Mouse (Mus musculus) liver, embryonic 15.5 days (tissue): ENCODE results near the gene Rapgef4. TPM values are rescaled to one million over a fixed set of nuclear protein-coding genes. Genes with fewer than 3 reads are reported as not detected.

Source experiments
- ATAC-seq: fragments of 200-750 bp; cut with Nextera tagmentation; 2 replicates; pipeline ENCODE4 v1.8.0; 2017; ENCODE audit warnings: moderate number of reproducible peaks, mild to moderate bottlenecking, moderate library complexity; ENCODE audit not compliant: insufficient read depth
- H3K27ac ChIP-seq: fragments of 300-500 bp; sonication (generic); replicated peaks from 2 replicates; pipeline ENCODE4 v1.5.1; 2015; ENCODE audit warnings: mild to moderate bottlenecking, inconsistent platforms
- H3K27me3 ChIP-seq: fragments of 300-500 bp; sonication (generic); 2 replicates; pipeline ENCODE4 v1.6.1; 2015; ENCODE audit warnings: mild to moderate bottlenecking, inconsistent platforms
- H3K36me3 ChIP-seq: fragments of 300-500 bp; sonication (generic); replicated peaks from 2 replicates; pipeline ENCODE4 v1.6.1; 2015; ENCODE audit warnings: moderate library complexity, mild to moderate bottlenecking, inconsistent platforms
- H3K4me1 ChIP-seq: fragments of 300-500 bp; sonication (generic); replicated peaks from 2 replicates; pipeline ENCODE4 v1.6.1; 2015; ENCODE audit warnings: inconsistent platforms
- H3K4me2 ChIP-seq: fragments of 300-500 bp; sonication (generic); 2 replicates; pipeline ENCODE4 v1.6.1; 2015; ENCODE audit warnings: moderate library complexity, mild to moderate bottlenecking, inconsistent platforms
- H3K4me3 ChIP-seq: fragments of 300-500 bp; sonication (generic); replicated peaks from 2 replicates; pipeline ENCODE4 v1.5.1; 2015; ENCODE audit warnings: mild to moderate bottlenecking, inconsistent platforms
- H3K9ac ChIP-seq: fragments of 300-500 bp; sonication (generic); 2 replicates; pipeline ENCODE4 v1.6.1; 2015; ENCODE audit warnings: moderate library complexity, mild to moderate bottlenecking, inconsistent platforms
- H3K9me3 ChIP-seq: fragments of 300-500 bp; sonication (generic); replicated peaks from 2 replicates; pipeline ENCODE4 v1.6.1; 2016; ENCODE audit warnings: inconsistent platforms
- WGBS: fragments of 180-500 bp; shearing (Covaris S2); methylation state at CpG from one replicate; pipeline ENCODE4 v1.1.7; 2015; ENCODE audit warnings: mixed read lengths; ENCODE audit not compliant: insufficient replicate concordance; 5-methylcytosine and 5-hydroxymethylcytosine counted together
- polyA plus RNA-seq: library from polyadenylated mRNA; unstranded; fragments of >200 nt; fragmentation: Nextera tagmentation; extraction: Ambion mirVana; gene quantifications from 2 replicates; pipeline ENCODE4 v1.2.1, GENCODE M21; 2015

Gene Rapgef4
- polyA plus RNA-seq, 1 experiment from 2014 or later, result 6.5 TPM

DNA sequence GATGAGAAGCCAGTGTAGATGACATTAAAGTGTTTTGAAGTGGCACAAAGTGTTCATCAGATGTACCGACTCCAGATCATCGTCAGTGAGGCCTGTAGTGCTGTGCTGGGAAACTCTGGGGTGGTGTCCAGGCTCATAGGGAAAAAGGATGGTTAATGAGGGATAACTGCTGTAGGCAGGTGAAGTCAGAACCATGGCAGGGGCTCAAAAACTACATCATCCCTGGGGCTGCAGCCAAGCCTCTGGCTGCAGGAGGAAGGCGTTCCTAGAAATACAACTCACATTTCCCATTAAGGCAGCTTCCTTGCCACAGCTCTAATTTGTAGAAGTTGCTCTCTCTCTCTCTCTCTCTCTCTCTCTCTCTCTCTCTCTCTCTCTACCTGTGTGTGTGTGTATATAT is 22.6 kb upstream of the Rapgef4 start:
- Histone ChIP-seq H3K4me3 (no peak overlapping the region), H3K36me3 (no peaks in the 10 kb centered on the region), H3K9ac (no peak overlapping the region), H3K4me1 (no peaks in the 10 kb centered on the region), H3K9me3 (no peaks in the 10 kb centered on the region), H3K27me3 (no peaks in the 10 kb centered on the region), H3K4me2 (no peak overlapping the region), H3K27ac (no peak overlapping the region)
- WGBS, result 84% methylated on average over 3 of the region's 3 CpGs
- no peak for ATAC-seq

DNA sequence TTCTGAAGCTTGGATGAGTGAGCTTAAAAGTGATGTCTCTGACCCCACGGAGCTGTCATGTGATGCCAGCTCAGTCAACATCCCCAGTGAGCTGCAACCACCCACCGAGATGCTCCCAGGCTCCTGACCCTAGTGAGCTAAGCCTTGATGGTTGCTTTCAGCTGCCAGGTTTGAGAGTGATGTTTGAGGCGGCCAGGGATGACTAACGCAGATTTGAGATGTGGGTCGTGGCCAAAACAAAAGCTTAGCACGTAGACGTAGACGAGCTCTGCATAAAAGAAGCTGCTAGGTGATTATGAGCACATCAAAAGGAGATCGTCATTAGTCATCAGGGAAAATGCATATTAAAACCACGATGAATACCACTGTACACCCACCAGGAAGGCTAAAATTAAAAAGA is 16.8 kb upstream of the Rapgef4 start:
- no peak for ATAC-seq
- H3K27ac ChIP-seq, result no peak overlapping the region
- WGBS, result 46% methylated on average over 10 of the region's 10 CpGs
- H3K4me2 ChIP-seq, result no peak overlapping the region
- no peak overlapping the region for H3K9ac ChIP-seq
- no peaks in the 10 kb centered on the region for H3K36me3 ChIP-seq
- no peaks in the 10 kb centered on the region for H3K27me3 ChIP-seq
- H3K9me3 ChIP-seq, result no peaks in the 10 kb centered on the region
- H3K4me1 ChIP-seq, result no peaks in the 10 kb centered on the region
- H3K4me3 ChIP-seq, result no peak overlapping the region

DNA sequence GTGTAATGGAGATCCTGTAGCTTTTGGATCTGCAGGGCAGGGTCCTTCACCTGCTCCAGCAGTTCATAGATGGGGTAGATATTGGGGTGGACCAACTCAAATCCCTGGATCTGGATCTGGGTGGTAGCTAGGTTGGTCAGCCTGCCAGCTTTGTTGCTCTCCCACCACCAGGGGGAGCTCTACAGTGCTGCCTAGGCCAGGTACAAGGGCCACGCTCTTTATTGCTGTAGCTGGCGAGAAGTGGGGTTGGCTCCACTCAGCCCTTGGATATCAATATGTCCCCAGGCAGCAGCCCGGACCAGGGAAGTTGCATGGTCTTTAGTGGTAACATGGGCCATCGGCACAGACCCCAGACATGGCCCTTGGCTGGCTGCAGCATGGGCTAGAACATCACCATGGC is 15.6 kb upstream of the Rapgef4 start:
- no peaks in the 10 kb centered on the region for H3K36me3 ChIP-seq
- H3K4me3 ChIP-seq, result no peak overlapping the region
- no peak overlapping the region for H3K27ac ChIP-seq
- H3K9me3 ChIP-seq, result no peaks in the 10 kb centered on the region
- ATAC-seq, result no peak
- 60% methylated on average over 4 of the region's 4 CpGs for WGBS
- no peaks in the 10 kb centered on the region for H3K4me1 ChIP-seq
- no peak overlapping the region for H3K9ac ChIP-seq
- no peak overlapping the region for H3K4me2 ChIP-seq
- no peaks in the 10 kb centered on the region for H3K27me3 ChIP-seq

DNA sequence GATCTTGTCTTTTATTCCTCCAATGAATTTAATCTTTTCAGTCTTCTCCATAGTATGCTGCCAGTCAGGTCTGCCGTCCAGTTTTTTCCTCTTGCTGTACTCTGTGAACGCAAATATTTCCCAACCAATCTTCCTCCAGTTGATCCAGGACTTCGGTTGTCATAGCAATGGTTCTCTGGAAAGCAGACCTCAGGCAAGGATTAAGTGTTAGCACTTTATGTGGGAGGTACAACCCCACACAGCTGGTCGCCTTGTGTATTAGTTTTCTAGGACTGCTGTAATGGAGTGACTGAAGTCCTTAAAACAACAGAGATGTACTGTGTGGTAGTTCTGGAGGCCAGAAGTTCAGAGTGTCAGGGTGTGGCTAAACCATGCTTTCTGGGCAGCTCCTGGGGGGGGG is 14.3 kb upstream of the Rapgef4 start:
- no peak for ATAC-seq
- WGBS, result 57% methylated on average over 4 of the region's 4 CpGs
- no peaks in the 10 kb centered on the region for H3K36me3 ChIP-seq

DNA sequence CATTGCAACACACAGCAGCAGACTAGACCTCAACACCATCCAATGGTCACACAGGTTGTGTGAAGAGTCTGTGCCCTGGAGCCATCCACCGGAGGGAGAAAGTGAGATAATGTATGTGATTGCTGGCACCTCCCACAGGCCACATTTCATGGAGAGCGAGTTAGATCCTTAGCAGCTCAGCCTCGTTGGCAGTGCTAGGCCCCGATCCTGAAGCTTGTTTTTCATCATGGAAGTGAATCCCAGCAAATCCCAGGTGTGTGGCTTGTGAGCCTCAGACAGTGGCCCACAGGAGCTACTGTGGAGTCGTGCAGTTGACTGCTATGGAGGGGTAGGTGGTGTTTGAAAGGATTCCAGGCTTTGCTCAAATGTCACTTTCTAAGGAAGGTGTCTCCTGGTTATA is 13.2 kb upstream of the Rapgef4 start:
- no peak overlapping the region for H3K4me3 ChIP-seq
- H3K4me2 ChIP-seq, result no peak overlapping the region
- H3K9me3 ChIP-seq, result no peaks in the 10 kb centered on the region
- no peak overlapping the region for H3K27ac ChIP-seq
- no peaks in the 10 kb centered on the region for H3K36me3 ChIP-seq
- no peaks in the 10 kb centered on the region for H3K27me3 ChIP-seq
- ATAC-seq, result no peak
- no peak overlapping the region for H3K9ac ChIP-seq
- no peaks in the 10 kb centered on the region for H3K4me1 ChIP-seq
- 55% methylated on average over 5 of the region's 5 CpGs for WGBS

More for the DNA sequence above, 14.3 kb upstream of the Rapgef4 start:
- Histone ChIP-seq H3K4me3 (no peak overlapping the region), H3K27ac (no peak overlapping the region), H3K9ac (no peak overlapping the region), H3K9me3 (no peaks in the 10 kb centered on the region), H3K4me1 (no peaks in the 10 kb centered on the region), H3K4me2 (no peak overlapping the region), H3K27me3 (no peaks in the 10 kb centered on the region)

DNA sequence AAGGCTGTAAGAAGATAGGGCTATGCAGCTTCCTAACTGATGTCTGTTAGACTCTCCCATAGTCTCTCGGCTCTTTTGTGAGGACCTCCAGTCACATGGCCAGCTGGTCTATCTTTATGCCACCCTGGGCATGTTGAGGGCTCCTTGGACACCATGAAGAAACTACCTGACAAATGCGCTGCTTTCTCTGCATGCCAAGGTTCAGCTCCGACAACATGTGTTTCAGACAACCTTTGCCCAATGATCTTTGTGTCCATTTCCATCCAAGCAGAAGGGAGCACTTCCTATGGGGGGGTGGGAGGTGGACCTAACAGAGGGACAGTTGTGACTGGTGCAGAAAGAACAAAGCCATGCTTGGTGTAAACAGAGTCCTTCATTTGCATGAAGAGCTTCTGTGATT is 7.4 kb upstream of the Rapgef4 start:
- WGBS, result 64% methylated on average over 3 of the region's 3 CpGs
- Histone ChIP-seq H3K4me3 (no peak overlapping the region), H3K27ac (no peak overlapping the region), H3K4me1 (no peaks in the 10 kb centered on the region), H3K9me3 (no peaks in the 10 kb centered on the region), H3K9ac (no peak overlapping the region), H3K36me3 (no peaks in the 10 kb centered on the region), H3K4me2 (no peak overlapping the region), H3K27me3 (no peaks in the 10 kb centered on the region)
- ATAC-seq, result no peak

DNA sequence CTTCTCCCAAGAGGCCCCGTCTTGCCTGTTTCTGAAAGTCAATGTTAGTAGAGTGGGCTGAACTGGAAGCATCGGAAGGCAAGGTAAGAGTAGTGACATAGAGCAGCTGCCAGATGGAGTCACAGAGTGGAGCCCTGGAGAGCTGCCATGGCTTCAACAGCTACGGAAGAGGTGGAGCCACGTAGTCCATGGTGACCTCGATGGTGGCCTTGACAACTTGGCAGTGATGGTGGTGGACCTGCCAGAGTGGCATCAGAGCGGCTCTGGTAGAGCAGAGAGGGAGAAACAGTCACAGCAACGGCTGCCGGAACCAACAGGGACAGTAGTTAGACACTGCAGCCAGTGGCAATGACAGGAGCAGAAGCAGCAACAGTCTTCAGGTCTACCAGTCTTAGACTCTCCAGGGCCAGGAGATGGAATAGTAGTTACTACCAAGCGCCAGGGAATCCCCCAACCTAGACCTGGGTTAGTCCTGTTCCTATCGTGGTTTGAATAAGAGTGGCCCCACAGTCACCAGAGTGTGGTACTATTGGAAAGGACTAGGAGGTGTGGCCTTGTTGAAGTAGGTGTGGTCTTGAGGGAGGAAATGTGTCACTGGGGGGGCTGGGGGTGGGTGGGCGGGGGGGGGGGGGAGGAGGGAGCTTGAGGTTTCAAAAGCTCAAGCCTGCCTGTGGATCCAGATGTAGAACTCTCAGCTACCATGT is 6.7 kb upstream of the Rapgef4 start:
- Histone ChIP-seq H3K4me2 (no peak overlapping the region), H3K4me1 (no peaks in the 10 kb centered on the region), H3K27me3 (peaks cover 3% of the 10 kb centered on the region), H3K4me3 (no peak overlapping the region), H3K9me3 (no peaks in the 10 kb centered on the region), H3K9ac (no peak overlapping the region), H3K36me3 (no peaks in the 10 kb centered on the region), H3K27ac (no peak overlapping the region)
- no peak for ATAC-seq
- WGBS, result 64% methylated on average over 10 of the region's 11 CpGs

DNA sequence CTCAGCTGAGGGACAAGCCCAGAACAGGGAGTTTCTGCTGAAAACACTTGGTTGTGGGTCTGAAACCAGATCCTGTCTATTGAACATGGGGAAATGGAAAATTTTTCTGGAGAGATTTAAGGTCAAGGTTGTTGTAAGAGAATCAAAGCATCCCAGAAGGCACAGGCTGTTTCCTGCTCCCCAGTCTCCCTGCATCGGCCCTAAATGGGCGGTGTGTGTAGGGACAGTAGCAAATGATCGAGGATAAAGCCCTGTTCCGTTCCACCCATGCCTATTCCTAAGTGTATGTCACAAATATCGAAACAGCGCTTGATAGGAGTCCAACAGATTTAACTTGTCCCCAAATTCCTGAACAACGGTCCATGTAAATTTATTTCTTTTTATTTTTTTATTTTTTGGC is 1.1 kb upstream of the Rapgef4 start:
- peaks cover 6% of the 10 kb centered on the region; the same call in 1 of the 2 replicates for H3K4me1 ChIP-seq
- no peaks in the 10 kb centered on the region for H3K9me3 ChIP-seq
- H3K4me2 ChIP-seq, result no peak overlapping the region
- no peak overlapping the region for H3K27ac ChIP-seq
- ATAC-seq, result no peak
- H3K4me3 ChIP-seq, result no peak overlapping the region
- H3K9ac ChIP-seq, result no peak overlapping the region
- no peaks in the 10 kb centered on the region for H3K36me3 ChIP-seq
- 75% methylated on average over 7 of the region's 7 CpGs for WGBS
- peaks cover 30% of the 10 kb centered on the region for H3K27me3 ChIP-seq

DNA sequence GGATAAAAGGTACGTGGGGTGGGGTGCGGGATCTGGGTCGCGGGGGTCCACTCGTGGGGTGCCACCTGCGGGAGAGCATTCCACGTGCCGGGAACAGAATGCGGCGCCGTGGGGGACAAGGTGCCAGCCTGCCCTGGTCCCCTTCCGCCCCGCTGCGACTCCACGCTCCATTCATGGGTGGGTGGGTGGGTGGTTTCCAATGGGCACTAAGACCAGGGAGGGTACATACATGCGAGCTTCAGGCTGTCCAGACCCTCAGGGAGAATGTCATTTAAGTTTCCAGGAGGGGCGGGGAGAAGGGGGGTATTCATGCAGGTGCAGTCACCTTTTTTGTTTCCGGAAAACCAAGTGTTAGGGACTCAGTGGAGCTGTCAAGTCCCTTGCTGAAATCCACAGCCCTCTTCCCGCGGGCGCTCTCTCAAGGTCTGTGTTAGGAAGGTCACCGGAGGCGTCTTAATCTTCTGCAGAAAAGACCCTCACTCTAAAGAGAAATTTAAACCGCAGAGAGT is 357 bp downstream of the Rapgef4 start:
- H3K4me1 ChIP-seq, result peaks cover 6% of the 10 kb centered on the region; the same call in 1 of the 2 replicates
- no peaks in the 10 kb centered on the region for H3K36me3 ChIP-seq
- H3K9me3 ChIP-seq, result no peaks in the 10 kb centered on the region
- no peak for ATAC-seq
- WGBS, result 17% methylated on average over 24 of the region's 24 CpGs
- H3K27ac ChIP-seq, result no peak overlapping the region
- H3K9ac ChIP-seq, result peak overlapping the region; percentile 25; the same call in 1 of the 2 replicates
- peak overlapping the region; percentile 70 for H3K4me2 ChIP-seq
- H3K27me3 ChIP-seq, result peaks cover 30% of the 10 kb centered on the region
- peak overlapping the region; percentile 45 for H3K4me3 ChIP-seq

DNA sequence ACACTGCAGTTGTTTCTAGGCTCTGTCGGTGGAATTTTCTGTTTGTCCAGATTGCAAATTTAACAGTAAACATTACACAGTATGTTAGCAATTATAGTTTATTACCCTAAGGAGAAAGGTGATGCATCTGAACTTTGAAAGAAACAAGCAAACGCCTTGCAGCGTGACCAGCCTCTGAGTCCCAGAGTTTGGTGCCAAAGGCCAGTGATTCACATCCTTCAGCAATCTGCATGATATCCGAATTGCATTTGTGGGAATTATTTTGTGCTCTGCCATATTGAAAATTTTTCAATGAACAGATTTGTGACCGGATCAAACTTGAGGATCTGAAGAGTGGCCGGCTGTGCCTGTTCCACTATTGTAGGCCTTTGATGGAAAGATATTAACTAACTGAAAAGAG is 856 bp downstream of the Rapgef4 start:
- no peak for ATAC-seq
- Histone ChIP-seq H3K4me1 (peaks cover 6% of the 10 kb centered on the region; the same call in 1 of the 2 replicates), H3K9me3 (no peaks in the 10 kb centered on the region), H3K36me3 (no peaks in the 10 kb centered on the region), H3K4me3 (0 out of 2 replicates have a peak overlapping the region, but pooled peaks have one; percentile 45), H3K27ac (no peak overlapping the region), H3K4me2 (no peak overlapping the region), H3K27me3 (peaks cover 30% of the 10 kb centered on the region), H3K9ac (no peak overlapping the region)
- WGBS, result 70% methylated on average over 6 of the region's 6 CpGs

DNA sequence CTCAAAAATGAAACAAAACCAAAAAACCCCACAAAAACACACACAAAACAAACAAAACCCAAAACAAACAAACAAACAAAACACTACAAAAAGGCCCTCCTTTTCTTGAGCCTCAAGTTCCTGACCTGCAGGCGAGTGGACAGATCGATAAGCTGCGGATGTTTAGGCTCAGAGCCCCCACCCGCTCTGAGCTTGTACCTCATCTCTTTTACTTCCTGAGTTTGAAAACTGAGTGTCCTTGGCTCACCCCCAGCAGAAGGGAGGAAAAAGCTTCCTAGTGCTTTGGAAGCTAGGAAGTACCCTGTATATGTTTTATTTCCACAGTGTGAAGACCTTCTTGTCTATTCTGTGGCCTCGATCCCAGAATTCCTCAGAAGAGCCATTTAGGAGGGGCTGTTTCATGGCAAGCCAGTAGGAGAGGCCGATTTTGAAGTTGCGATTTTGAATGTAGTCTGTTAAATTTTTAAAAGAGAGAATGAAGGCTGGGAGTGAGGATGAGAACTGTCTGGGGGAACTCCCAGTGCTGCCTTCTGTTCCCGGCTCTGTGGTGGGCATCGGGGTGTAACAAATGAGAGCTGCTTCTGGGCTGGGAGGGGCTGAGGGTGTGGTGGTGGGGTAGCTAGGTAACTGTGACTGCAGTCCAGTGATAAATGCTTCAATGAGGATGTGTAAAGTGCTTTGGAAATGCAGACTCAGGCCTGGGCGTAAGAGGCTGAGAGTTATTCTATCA is 2.0 kb downstream of the Rapgef4 start:
- Histone ChIP-seq H3K4me2 (peak overlapping the region; percentile 35; the same call in 1 of the 2 replicates), H3K9me3 (no peaks in the 10 kb centered on the region), H3K4me1 (peaks cover 6% of the 10 kb centered on the region; the same call in 1 of the 2 replicates), H3K9ac (no peak overlapping the region), H3K27ac (no peak overlapping the region), H3K4me3 (no peak overlapping the region), H3K36me3 (no peaks in the 10 kb centered on the region), H3K27me3 (peaks cover 30% of the 10 kb centered on the region)
- peak; percentile 79 for ATAC-seq
- WGBS, result 47% methylated on average over 10 of the region's 10 CpGs
